Mouse (Mus musculus): ENCODE results near the gene Cald1. TPM values are rescaled to one million over a fixed set of nuclear protein-coding genes. Genes with fewer than 3 reads are reported as not detected.
A peak's percentile ranks its signal among the peaks of the same experiment; 100 is the strongest.

Gene Cald1
- polyA plus RNA-seq, 1 experiment: 20.8 TPM

GRCm38 (mm10) chr6:34709946-34710682, 111.8 kb downstream of the Cald1 start:
- peak overlapping the region; percentile 43 for H3K4me3 ChIP-seq (ENCODE audit: insufficient read depth, low read length)
- H3K27ac ChIP-seq (ENCODE audit: insufficient read depth, low read length): no peak overlapping the region
- TF ChIP-seq CTCF (IDR thresholded peaks at IDR 0.05; ENCODE audit: extremely low read depth, insufficient read depth, low read length): no peak
- TF ChIP-seq POLR2A (IDR thresholded peaks at IDR 0.05; ENCODE audit: extremely low read depth, insufficient read depth, low read length): no peak

GRCm38 (mm10) chr6:34710848-34711247, 112.5 kb downstream of the Cald1 start:
- Histone ChIP-seq H3K4me1 (ENCODE audit: control insufficient read depth, insufficient read depth, low read length) (peaks cover 2% of the 10 kb centered on the region; the same call in 1 of the 2 replicates), H3K4me3 (ENCODE audit: insufficient read depth, low read length) (no peak overlapping the region), H3K27ac (ENCODE audit: insufficient read depth, low read length) (no peak overlapping the region)
- TF ChIP-seq POLR2A (IDR thresholded peaks at IDR 0.05; ENCODE audit: extremely low read depth, insufficient read depth, low read length) (no peak), CTCF (IDR thresholded peaks at IDR 0.05; ENCODE audit: extremely low read depth, insufficient read depth, low read length) (no peak)

More at GRCm38 (mm10) chr6:34709946-34710682, 111.8 kb downstream of the Cald1 start:
- H3K4me1 ChIP-seq (ENCODE audit: control insufficient read depth, insufficient read depth, low read length): peaks cover 2% of the 10 kb centered on the region; the same call in 1 of the 2 replicates

- TF ChIP-seq CTCF (IDR thresholded peaks at IDR 0.05; ENCODE audit: extremely low read depth, insufficient read depth, low read length): no peak
- no peak for TF ChIP-seq POLR2A (IDR thresholded peaks at IDR 0.05; ENCODE audit: extremely low read depth, insufficient read depth, low read length)
- Histone ChIP-seq H3K27ac (ENCODE audit: insufficient read depth, low read length) (no peak overlapping the region), H3K4me1 (ENCODE audit: control insufficient read depth, insufficient read depth, low read length) (peaks cover 2% of the 10 kb centered on the region; the same call in 1 of the 2 replicates), H3K4me3 (ENCODE audit: insufficient read depth, low read length) (no peak overlapping the region)
Observed at GRCm38 (mm10) chr6:34711620-34712019, 113.3 kb downstream of the Cald1 start.

- Histone ChIP-seq H3K4me1 (ENCODE audit: control insufficient read depth, insufficient read depth, low read length) (peaks cover 2% of the 10 kb centered on the region; the same call in 1 of the 2 replicates), H3K27ac (ENCODE audit: insufficient read depth, low read length) (no peak overlapping the region), H3K4me3 (ENCODE audit: insufficient read depth, low read length) (no peak overlapping the region)
- TF ChIP-seq CTCF (IDR thresholded peaks at IDR 0.05; ENCODE audit: extremely low read depth, insufficient read depth, low read length): no peak
- TF ChIP-seq POLR2A (IDR thresholded peaks at IDR 0.05; ENCODE audit: extremely low read depth, insufficient read depth, low read length): no peak
Observed at GRCm38 (mm10) chr6:34713169-34713568, 114.9 kb downstream of the Cald1 start.

- Histone ChIP-seq H3K4me1 (ENCODE audit: control insufficient read depth, insufficient read depth, low read length) (no peaks in the 10 kb centered on the region), H3K4me3 (ENCODE audit: insufficient read depth, low read length) (no peak overlapping the region), H3K27ac (ENCODE audit: insufficient read depth, low read length) (no peak overlapping the region)
- TF ChIP-seq POLR2A (IDR thresholded peaks at IDR 0.05; ENCODE audit: extremely low read depth, insufficient read depth, low read length): no peak
- no peak for TF ChIP-seq CTCF (IDR thresholded peaks at IDR 0.05; ENCODE audit: extremely low read depth, insufficient read depth, low read length)
Observed at GRCm38 (mm10) chr6:34713777-34714176, 115.5 kb downstream of the Cald1 start.

DNA sequence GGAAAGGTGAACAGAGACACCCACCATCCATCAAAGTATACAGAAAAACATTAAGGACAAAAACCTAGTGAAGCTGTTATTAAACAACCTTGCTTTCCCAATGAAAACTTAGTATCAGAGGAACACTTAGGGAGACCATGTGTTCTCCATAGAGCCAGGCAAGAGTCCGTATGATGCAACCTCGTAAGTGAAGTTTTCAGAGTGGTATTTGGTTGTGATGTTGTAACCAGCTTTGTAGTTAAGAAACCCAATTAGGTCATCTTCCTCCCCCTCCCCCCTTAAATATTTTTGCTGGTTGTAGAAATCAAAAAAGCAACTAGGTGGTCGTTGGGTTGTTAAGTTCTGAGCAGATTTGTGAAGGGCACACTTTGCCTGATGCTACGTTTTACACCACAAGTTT, 116.3 kb downstream of the Cald1 start:
- no peak overlapping the region for H3K27ac ChIP-seq (ENCODE audit: insufficient read depth, low read length)
- no peak for TF ChIP-seq CTCF (IDR thresholded peaks at IDR 0.05; ENCODE audit: extremely low read depth, insufficient read depth, low read length)
- TF ChIP-seq POLR2A (IDR thresholded peaks at IDR 0.05; ENCODE audit: extremely low read depth, insufficient read depth, low read length): no peak
- no peaks in the 10 kb centered on the region for H3K4me1 ChIP-seq (ENCODE audit: control insufficient read depth, insufficient read depth, low read length)
- no peak overlapping the region for H3K4me3 ChIP-seq (ENCODE audit: insufficient read depth, low read length)

DNA sequence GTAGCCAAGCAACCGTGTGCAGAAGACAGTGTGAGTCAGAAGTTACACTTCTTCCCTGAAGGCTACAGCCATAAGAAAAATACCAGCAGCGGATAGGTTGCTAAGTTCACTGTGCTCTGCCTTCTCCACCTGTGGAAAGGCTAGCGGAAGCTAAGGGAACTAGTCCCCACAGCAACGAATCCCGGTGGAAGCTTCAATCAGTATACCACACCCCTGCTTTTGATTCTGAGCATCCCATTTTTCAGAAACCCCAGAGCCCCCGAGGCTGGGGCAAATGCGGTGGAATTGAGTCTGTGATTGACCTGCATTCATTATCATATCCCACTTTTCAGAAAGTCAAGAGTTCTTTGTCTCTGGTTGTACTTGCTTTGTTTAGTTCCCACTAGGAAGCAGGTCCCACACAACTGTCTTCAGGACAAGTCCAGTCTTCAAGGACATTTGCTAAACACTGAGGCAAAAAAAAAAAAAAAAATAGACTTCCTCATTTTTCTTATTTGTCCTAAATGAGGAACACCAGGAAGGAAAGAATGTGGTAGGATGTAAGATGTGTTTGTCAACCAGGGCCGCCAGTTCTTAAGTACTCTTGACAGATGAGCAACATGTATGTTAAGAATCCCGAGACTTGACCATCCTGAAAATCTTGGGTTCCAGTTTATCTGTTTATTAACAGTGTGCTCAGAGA, 118.0 kb downstream of the Cald1 start:
- TF ChIP-seq POLR2A (IDR thresholded peaks at IDR 0.05; ENCODE audit: extremely low read depth, insufficient read depth, low read length) (no peak), CTCF (IDR thresholded peaks at IDR 0.05; ENCODE audit: extremely low read depth, insufficient read depth, low read length) (no peak)
- Histone ChIP-seq H3K4me1 (ENCODE audit: control insufficient read depth, insufficient read depth, low read length) (no peaks in the 10 kb centered on the region), H3K4me3 (ENCODE audit: insufficient read depth, low read length) (no peak overlapping the region)

DNA sequence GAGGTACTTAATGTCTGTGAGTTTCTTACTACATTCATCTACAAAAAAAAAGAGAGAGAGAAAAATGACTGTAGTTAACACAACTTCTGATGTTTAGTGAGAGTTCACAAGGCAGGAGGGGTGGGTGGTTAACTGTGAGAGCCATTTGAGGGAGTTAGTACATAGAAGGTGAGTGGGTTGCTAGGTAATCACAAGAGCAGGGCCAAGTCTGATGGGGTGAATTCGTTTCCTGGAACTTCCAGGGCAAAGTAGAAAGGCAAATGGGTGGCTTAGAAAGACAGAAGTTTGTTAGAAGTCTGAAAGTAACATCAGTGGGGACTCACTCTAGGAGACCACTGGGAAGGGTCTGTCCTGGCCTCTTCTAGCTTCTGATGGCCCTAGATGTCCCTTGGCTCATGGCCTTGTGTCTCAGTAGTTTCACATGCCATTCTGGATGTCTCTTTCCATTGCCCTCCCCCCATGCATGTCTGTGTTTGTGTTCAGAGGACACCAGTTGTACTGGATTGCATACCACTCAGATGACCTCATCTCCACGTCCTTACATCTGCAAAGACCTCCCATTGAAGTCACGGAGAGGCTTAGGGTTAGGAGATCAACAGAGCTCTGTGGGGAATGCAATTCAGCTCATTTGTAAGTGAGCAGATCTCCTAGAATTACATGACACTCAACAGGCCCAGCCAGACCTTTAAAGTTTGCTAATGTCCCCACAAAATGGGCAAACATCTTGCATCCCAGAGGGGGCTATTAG, 118.8 kb downstream of the Cald1 start:
- H3K4me1 ChIP-seq (ENCODE audit: control insufficient read depth, insufficient read depth, low read length): no peaks in the 10 kb centered on the region
- H3K4me3 ChIP-seq (ENCODE audit: insufficient read depth, low read length): no peak overlapping the region
- TF ChIP-seq CTCF (IDR thresholded peaks at IDR 0.05; ENCODE audit: extremely low read depth, insufficient read depth, low read length): no peak
- no peak for TF ChIP-seq POLR2A (IDR thresholded peaks at IDR 0.05; ENCODE audit: extremely low read depth, insufficient read depth, low read length)
- H3K27ac ChIP-seq (ENCODE audit: insufficient read depth, low read length): no peak overlapping the region

More for the DNA sequence above, 118.0 kb downstream of the Cald1 start:
- no peak overlapping the region for H3K27ac ChIP-seq (ENCODE audit: insufficient read depth, low read length)

- TF ChIP-seq POLR2A (IDR thresholded peaks at IDR 0.05; ENCODE audit: extremely low read depth, insufficient read depth, low read length) (no peak), CTCF (IDR thresholded peaks at IDR 0.05; ENCODE audit: extremely low read depth, insufficient read depth, low read length) (no peak)
- H3K27ac ChIP-seq (ENCODE audit: insufficient read depth, low read length): no peak overlapping the region
- no peaks in the 10 kb centered on the region for H3K4me1 ChIP-seq (ENCODE audit: control insufficient read depth, insufficient read depth, low read length)
- H3K4me3 ChIP-seq (ENCODE audit: insufficient read depth, low read length): no peak overlapping the region
Observed at GRCm38 (mm10) chr6:34717651-34718050, 119.4 kb downstream of the Cald1 start.

Data from cortical plate, adult 2 months (tissue).